Mouse (Mus musculus) MEL (cell line): Measurements from ENCODE around the gene Galns.

Experiments used
- EP300 ChIP-seq, 2 experiments: IDR thresholded peaks; 2 replicates each; pipeline ENCODE4 v1.6.1; 2011; ENCODE audit warnings: improper control_type of control experiment in 2 of 2, low read length in 2 of 2, low read depth in 1 of 2, mild to moderate bottlenecking in 1 of 2
- MYC ChIP-seq: IDR thresholded peaks from 2 replicates; pipeline ENCODE4 v1.6.1; 2011; ENCODE audit warnings: low read depth, mild to moderate bottlenecking, low read length, improper control_type of control experiment, moderate library complexity

DNA sequence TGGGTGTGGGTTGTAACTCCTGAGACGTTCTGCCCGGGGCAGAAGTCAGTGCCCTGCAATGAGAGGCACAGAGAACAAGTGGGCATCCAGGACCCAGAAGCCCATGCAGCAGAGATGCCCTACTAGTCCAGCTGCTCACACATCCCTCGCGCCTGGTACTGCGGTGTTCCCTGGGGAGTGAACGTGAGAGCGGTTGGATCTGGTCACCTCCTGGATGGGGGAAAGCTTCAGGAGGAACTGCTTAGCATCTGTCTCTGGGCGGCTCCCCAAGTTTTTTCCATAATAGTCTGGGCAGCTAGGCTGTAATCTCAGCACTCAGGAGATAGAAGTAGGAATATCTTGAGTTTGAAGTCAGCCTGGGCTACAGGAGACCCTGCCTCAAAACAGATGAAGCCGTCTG lies 26.3 kb downstream of the Galns start:
- TF ChIP-seq EP300 (IDR thresholded peaks at IDR 0.05; ENCODE audit: low read depth in 1 of 2, low read length in 2 of 2), result no peak
- TF ChIP-seq MYC, result no peak
